Mouse (Mus musculus) 3134 (cell line): ENCODE measurements around the gene Top1.
"Not testable (repeated sequence)": the region's sequence is repeated elsewhere in the genome, so short reads cannot be mapped to it uniquely, and the experiment has no call there.

Experiments
- DNase-seq: peaks from one replicate; pipeline ENCODE4 v3.0.0-alpha.2; 2011; ENCODE audit warnings: low spot score; ENCODE audit not compliant: insufficient read length; ENCODE audit errors: extremely low read depth

Top1 gene

GRCm38 (mm10) chr2:160629528-160629830 is 16.2 kb upstream of the Top1 start:
- no peak for DNase-seq

GRCm38 (mm10) chr2:160630872-160631597 is 14.7 kb upstream of the Top1 start:
- DNase-seq: no peak

GRCm38 (mm10) chr2:160639911-160640717 is 5.6 kb upstream of the Top1 start:
- DNase-seq: no peak

DNA sequence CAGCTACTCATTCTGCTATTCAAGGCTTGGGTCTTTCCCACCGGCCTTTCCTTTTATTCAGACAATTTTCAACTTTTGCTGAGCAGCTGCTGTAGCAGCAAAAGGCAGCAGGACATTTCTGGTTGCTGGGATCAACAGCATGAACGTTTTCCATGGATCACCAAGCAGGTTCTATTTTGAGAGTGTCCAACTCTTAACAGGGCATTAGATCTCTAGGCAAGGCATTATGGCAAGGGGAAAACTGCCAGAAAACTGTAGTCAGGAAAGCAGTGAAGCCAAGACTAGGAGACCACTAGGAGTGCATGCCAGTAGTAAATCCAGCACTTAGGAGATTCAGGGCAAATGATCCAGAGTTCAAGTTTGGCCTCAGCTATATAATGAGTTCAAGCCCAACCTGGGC is 4.5 kb upstream of the Top1 start:
- DNase-seq: no peak

- peak; percentile 75 for DNase-seq
Observed at GRCm38 (mm10) chr2:160646144-160646844, 606 bp downstream of the Top1 start.

DNA sequence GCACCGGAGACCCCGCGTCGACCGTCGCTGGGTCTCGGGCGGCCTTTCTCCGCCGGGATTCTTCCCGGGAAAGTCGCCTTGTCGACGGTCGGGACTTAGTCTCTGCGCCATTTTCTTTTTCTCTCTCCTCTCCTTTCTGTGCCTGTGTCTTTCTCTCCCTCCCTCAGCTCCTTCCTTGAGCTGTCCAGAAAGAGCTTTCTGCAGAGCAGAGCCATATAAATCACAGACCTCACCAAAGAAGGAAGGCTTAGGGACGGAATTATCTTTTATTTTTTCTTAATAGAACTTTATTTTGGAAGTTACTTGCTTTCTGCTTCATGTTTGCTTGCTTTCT is 1.1 kb downstream of the Top1 start:
- peak; percentile 77 for DNase-seq

DNA sequence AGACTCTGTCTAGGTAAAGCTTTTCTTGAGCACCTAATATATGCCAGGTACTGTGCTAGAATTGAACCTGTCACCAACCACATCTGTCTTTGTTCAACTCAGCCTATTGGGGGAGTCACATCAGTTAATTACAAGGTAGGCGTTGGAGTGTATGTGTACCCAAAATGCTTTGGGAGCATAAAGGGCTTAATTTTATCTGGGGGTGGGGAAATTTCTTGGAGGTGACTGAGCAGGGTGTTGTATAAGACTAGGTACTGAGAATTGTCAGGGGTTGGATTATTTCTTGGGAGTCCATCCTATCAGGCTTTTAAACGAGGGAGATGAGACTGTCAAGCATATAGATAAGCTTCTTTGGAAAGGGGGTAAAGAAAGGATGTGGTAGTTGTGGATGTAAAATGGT is 2.4 kb downstream of the Top1 start:
- DNase-seq: no peak

GRCm38 (mm10) chr2:160649072-160649471 is 3.4 kb downstream of the Top1 start:
- no peak for DNase-seq

DNA sequence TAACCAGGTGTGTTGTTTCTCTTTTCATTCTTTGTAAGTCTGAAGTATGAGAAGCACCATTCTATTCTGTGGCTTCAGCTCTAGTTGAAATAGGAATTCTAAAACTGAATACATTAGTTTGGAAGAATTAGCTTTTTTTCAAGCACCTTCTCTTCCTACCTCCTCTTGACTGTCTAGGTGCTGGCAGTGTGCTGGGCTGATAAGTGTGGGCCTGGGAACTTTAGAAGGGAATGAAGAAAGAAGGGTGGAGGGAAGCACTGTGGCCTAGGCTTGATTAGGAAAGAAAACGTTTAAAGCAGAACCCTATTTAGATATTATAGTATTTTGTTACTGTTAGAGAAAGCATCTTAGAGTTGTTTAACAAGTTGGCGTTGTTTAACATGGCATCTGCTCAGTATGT is 5.5 kb downstream of the Top1 start:
- DNase-seq: no peak

DNA sequence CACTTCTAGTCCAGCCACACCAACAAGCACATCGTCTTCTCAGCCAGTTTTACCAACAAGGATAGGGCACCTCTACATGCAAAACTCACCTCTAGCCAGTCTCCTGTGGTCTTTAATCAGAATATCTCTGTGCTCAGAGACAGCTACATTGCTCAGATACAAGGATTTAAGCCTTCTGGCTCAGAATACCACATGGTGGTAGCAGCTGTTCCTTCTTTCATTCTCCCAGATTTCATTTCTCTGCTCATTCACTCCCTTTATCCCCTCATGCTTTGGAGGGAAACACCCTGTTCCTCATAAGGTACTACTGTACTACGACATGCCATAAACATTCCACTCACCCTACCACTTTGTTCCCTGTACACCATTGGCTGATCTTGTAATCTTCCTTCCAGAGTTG is 7.5 kb downstream of the Top1 start:
- DNase-seq: no peak

- no peak for DNase-seq
Observed at GRCm38 (mm10) chr2:160655561-160655960, 9.9 kb downstream of the Top1 start.

GRCm38 (mm10) chr2:160656234-160656633 is 10.5 kb downstream of the Top1 start:
- DNase-seq: no peak

- DNase-seq: peak; percentile 32
Observed at GRCm38 (mm10) chr2:160657801-160658442, 12.2 kb downstream of the Top1 start.

DNA sequence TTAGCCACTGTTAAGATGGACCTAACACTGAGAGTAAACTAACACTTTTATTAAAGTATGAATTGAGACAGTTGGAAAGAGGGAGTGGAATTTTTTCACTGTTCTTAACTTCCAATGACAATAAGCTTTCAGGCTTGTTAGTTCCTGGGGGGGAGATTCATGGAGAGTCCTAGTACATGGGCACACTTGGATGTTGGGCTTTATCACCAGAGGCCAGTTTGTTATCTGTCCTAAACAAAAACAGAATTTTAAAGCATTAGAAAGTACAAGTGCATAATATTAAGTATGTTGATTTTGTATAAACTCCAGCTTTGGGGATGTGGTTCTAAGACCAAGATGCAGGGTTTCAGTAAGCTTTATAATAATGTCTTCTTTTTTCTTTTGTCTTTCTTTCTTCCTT is 13.1 kb downstream of the Top1 start:
- DNase-seq: no peak

- DNase-seq: no peak
Observed at GRCm38 (mm10) chr2:160664421-160664820, 18.7 kb downstream of the Top1 start.

DNA sequence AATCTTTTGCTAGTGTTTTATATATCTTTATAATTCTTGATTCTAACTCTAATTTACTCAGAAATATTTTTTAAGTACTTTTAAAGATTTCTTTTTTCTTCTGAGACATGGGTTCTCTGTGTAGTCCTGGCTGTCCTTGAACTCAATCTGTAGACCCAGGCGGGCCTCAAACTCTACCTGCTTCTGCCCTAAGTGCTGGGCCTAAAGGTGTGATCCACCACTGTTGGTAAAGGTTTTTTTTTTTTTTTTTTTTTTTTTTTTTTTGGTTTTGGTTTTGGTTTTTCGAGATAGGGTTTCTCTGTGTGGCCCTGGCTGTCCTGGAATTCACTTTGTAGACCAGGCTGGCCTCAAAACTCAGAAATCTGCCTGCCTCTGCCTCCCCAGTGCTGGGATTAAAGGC is 19.3 kb downstream of the Top1 start:
- not testable (repeated sequence) for DNase-seq

- DNase-seq: no peak
Observed at GRCm38 (mm10) chr2:160667259-160667658, 21.6 kb downstream of the Top1 start.

DNA sequence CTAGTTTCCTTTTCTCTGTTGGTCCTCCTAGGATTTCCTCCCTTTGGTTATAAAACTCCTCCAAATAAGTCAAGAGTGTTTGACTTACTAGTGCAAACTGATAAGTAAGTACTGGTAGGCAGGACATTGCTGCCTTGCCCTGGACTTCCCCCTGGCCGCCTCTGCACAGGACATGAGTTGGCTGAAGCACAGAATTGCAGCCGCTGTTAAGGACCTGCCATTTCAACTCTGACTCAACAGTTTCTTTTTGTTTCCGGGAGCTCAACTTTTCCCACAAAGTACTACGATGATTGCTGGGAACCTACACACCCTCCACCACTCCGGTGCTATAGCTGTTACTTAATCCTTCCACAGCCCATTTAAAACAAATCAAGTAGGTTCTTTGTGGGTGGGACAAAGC is 54.6 kb downstream of the Top1 start:
- no peak for DNase-seq

GRCm38 (mm10) chr2:160701603-160702002 is 55.9 kb downstream of the Top1 start:
- DNase-seq: no peak

- no peak for DNase-seq
Observed at GRCm38 (mm10) chr2:160702824-160703223, 57.1 kb downstream of the Top1 start.

DNA sequence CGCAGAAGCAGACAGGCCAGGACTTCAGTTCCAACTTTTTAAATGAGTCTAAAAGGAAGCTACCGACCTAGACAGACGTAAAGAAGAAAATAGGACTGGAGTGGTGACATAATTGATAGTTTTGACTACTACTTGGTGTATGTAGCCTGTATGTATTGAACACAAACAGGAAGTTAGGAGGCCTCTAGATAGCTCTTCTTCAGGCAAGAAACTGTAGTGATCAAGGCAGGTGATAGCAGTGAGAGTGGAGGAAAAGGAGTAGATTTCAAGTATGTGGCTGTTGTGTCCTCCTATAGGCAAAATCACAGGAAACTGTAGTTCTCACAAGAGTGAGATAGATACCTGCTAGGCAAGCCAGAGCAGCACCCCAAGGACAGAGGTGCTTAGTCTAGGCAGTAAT is 62.0 kb downstream of the Top1 start:
- DNase-seq: no peak
